Mouse (Mus musculus) heart, postnatal 4 days (tissue): ENCODE results near the gene Tmem63a. TPM values are rescaled to one million over a fixed set of nuclear protein-coding genes. Genes with fewer than 3 reads are reported as not detected.
"Not testable (repeated sequence)": the region's sequence is repeated elsewhere in the genome, so short reads cannot be mapped to it uniquely, and the experiment has no call there.

Source experiments
- DNase-seq: peaks from one replicate; pipeline ENCODE4 v3.0.0; 2021
- total RNA-seq, 2 experiments: library from RNA; stranded (reverse); gene quantifications; 2 replicates each; pipeline ENCODE4 v1.2.3; 2021

Tmem63a gene
- 10 to 100 TPM; 17.7 to 18.0 TPM for total RNA-seq

GRCm38 (mm10) chr1:180942166-180943031 lies at the start of gene Tmem63a:
Tmem63a (plus strand) TSS chr1:180942344.
- DNase-seq = peak; percentile 81

- DNase-seq = no peak
These were observed 49.3 kb upstream of the Tmem63a start, which contains the start of gene Lefty2 for GRCm38 (mm10) chr1:180892808-180893207. Lefty2 (plus strand) TSS chr1:180893108.

- not testable (repeated sequence) for DNase-seq
These were observed 47.8 kb upstream of the Tmem63a start for GRCm38 (mm10) chr1:180894088-180894987.

- peak; percentile 37 for DNase-seq
These were observed 41.0 kb upstream of the Tmem63a start for GRCm38 (mm10) chr1:180901107-180901506.

- DNase-seq = no peak
These were observed 39.2 kb upstream of the Tmem63a start for GRCm38 (mm10) chr1:180902915-180903314.

- DNase-seq = no peak
These were observed 38.5 kb upstream of the Tmem63a start for GRCm38 (mm10) chr1:180903666-180904038.

- DNase-seq = peak; percentile 96
These were observed 37.9 kb upstream of the Tmem63a start, which contains the start of gene Pycr2 for GRCm38 (mm10) chr1:180904039-180904814. Pycr2 (plus strand) TSS chr1:180904293.

GRCm38 (mm10) chr1:180904815-180905080 lies 37.4 kb upstream of the Tmem63a start:
- no peak for DNase-seq

GRCm38 (mm10) chr1:180905307-180905706 lies 36.8 kb upstream of the Tmem63a start:
- DNase-seq = no peak

- DNase-seq = no peak
These were observed 36.3 kb upstream of the Tmem63a start for GRCm38 (mm10) chr1:180905876-180906275.

GRCm38 (mm10) chr1:180906461-180907147 lies 35.5 kb upstream of the Tmem63a start:
- DNase-seq = no peak

- peak; percentile 30 for DNase-seq
These were observed 31.0 kb upstream of the Tmem63a start for GRCm38 (mm10) chr1:180911138-180911537.

GRCm38 (mm10) chr1:180911653-180912287 lies 30.4 kb upstream of the Tmem63a start:
- no peak for DNase-seq

- no peak for DNase-seq
These were observed 29.4 kb upstream of the Tmem63a start for GRCm38 (mm10) chr1:180912792-180913191.

- no peak for DNase-seq
These were observed 28.3 kb upstream of the Tmem63a start for GRCm38 (mm10) chr1:180913797-180914196.

GRCm38 (mm10) chr1:180916425-180916824 lies 25.7 kb upstream of the Tmem63a start:
- DNase-seq = no peak

- no peak for DNase-seq
These were observed 25.1 kb upstream of the Tmem63a start for GRCm38 (mm10) chr1:180917053-180917452.

- peak; percentile 40 for DNase-seq
These were observed 22.5 kb upstream of the Tmem63a start for GRCm38 (mm10) chr1:180919686-180920085.

- no peak for DNase-seq
These were observed 19.7 kb upstream of the Tmem63a start for GRCm38 (mm10) chr1:180922273-180923048.

- no peak for DNase-seq
These were observed 17.4 kb upstream of the Tmem63a start for GRCm38 (mm10) chr1:180924737-180925136.

GRCm38 (mm10) chr1:180926286-180926685 lies 15.9 kb upstream of the Tmem63a start:
- no peak for DNase-seq
